Mouse (Mus musculus) forebrain, embryonic 10.5 days (tissue): Measurements from ENCODE around the gene Timmdc1. TPM values are rescaled to one million over a fixed set of nuclear protein-coding genes. Genes with fewer than 3 reads are reported as not detected.

ENCODE experiments used
- DNase-seq: peaks from one replicate; pipeline ENCODE4 v3.0.0-alpha.2; 2017; ENCODE audit warnings: low spot score; ENCODE audit errors: extremely low spot score
- H3K27ac ChIP-seq: fragments of 300-500 bp; sonication (generic); 2 replicates; pipeline ENCODE4 v1.5.1; 2016; ENCODE audit warnings: mild to moderate bottlenecking
- H3K27me3 ChIP-seq: fragments of 300-500 bp; sonication (generic); 2 replicates; pipeline ENCODE4 v1.6.1; 2016; ENCODE audit warnings: mild to moderate bottlenecking; ENCODE audit not compliant: poor library complexity, severe bottlenecking
- H3K36me3 ChIP-seq: fragments of 300-500 bp; sonication (generic); replicated peaks from 2 replicates; pipeline ENCODE4 v1.6.1; 2016; ENCODE audit warnings: mild to moderate bottlenecking, moderate library complexity
- H3K4me1 ChIP-seq: fragments of 300-500 bp; sonication (generic); 2 replicates; pipeline ENCODE4 v1.6.1; 2016
- H3K4me3 ChIP-seq: fragments of 300-500 bp; sonication (generic); 2 replicates; pipeline ENCODE4 v1.5.1; 2016; ENCODE audit warnings: mild to moderate bottlenecking, moderate library complexity
- H3K9me3 ChIP-seq: fragments of 300-500 bp; sonication (generic); 2 replicates; pipeline ENCODE4 v1.6.1; 2016; ENCODE audit warnings: mild to moderate bottlenecking, moderate library complexity
- WGBS: fragments of 180-500 bp; shearing (Covaris S2); methylation state at CpG from one replicate; pipeline ENCODE4 v1.1.7; 2016; 5-methylcytosine and 5-hydroxymethylcytosine counted together
- polyA plus RNA-seq: library from polyadenylated mRNA; unstranded; fragments of >200 nt; fragmentation: Nextera tagmentation; extraction: Ambion mirVana; gene quantifications from 2 replicates; pipeline ENCODE4 v1.2.1, GENCODE M21; 2016

The Timmdc1 gene
- polyA plus RNA-seq = 33.1 and 36.7 TPM in 2 replicates

GRCm38 (mm10) chr16:38522129-38523084 lies at the start of gene Timmdc1:
Gene Timmdc1, minus strand, starts transcription at chr16:38522663.
- Histone ChIP-seq H3K4me3 (peak within 1 kb of the TSS; percentile 97), H3K27ac (peak within 1 kb of the TSS; percentile 95), H3K4me1 (peaks cover 22% of the 10 kb centered on the region), H3K27me3 (no peaks in the 10 kb centered on the region), H3K9me3 (no peaks in the 10 kb centered on the region), H3K36me3 (peaks cover 51% of the 10 kb centered on the region)
- under 1% methylated on average over 73 of the region's 73 CpGs for WGBS
- DNase-seq = peak; percentile 96

GRCm38 (mm10) chr16:38571481-38571880 lies 49.0 kb upstream of the Timmdc1 start:
- 100% methylated on average over 3 of the region's 3 CpGs for WGBS
- H3K36me3 ChIP-seq = peaks cover 93% of the 10 kb centered on the region

GRCm38 (mm10) chr16:38568192-38568591 lies 45.7 kb upstream of the Timmdc1 start:
- Histone ChIP-seq H3K9me3 (no peaks in the 10 kb centered on the region), H3K4me1 (peaks cover 10% of the 10 kb centered on the region), H3K27ac (no peak overlapping the region), H3K27me3 (no peaks in the 10 kb centered on the region), H3K36me3 (peaks cover 92% of the 10 kb centered on the region), H3K4me3 (no peak overlapping the region)
- WGBS = 94% methylated on average over 5 of the region's 5 CpGs
- no peak for DNase-seq

More at GRCm38 (mm10) chr16:38571481-38571880, 49.0 kb upstream of the Timmdc1 start:
- H3K9me3 ChIP-seq = no peaks in the 10 kb centered on the region
- H3K27ac ChIP-seq = no peak overlapping the region
- no peaks in the 10 kb centered on the region for H3K4me1 ChIP-seq
- no peak for DNase-seq
- H3K27me3 ChIP-seq = no peaks in the 10 kb centered on the region
- H3K4me3 ChIP-seq = no peak overlapping the region

- peaks cover 7% of the 10 kb centered on the region for H3K27me3 ChIP-seq
- peaks cover 10% of the 10 kb centered on the region for H3K4me1 ChIP-seq
- no peak for DNase-seq
- peak overlapping the region; percentile 89 for H3K4me3 ChIP-seq
- H3K36me3 ChIP-seq = peaks cover 45% of the 10 kb centered on the region
- 43% methylated on average over 10 of the region's 10 CpGs for WGBS
- peak overlapping the region; percentile 92 for H3K27ac ChIP-seq
- no peaks in the 10 kb centered on the region for H3K9me3 ChIP-seq
Observed at GRCm38 (mm10) chr16:38563516-38563915, 41.1 kb upstream of the Timmdc1 start.

GRCm38 (mm10) chr16:38562968-38563327 lies 40.5 kb upstream of the Timmdc1 start:
- peak overlapping the region; percentile 92 for H3K27ac ChIP-seq
- H3K4me1 ChIP-seq = peaks cover 10% of the 10 kb centered on the region
- peak overlapping the region; percentile 89 for H3K4me3 ChIP-seq
- WGBS = under 1% methylated on average over 25 of the region's 25 CpGs
- peaks cover 9% of the 10 kb centered on the region for H3K27me3 ChIP-seq
- H3K36me3 ChIP-seq = peaks cover 40% of the 10 kb centered on the region
- no peak for DNase-seq
- no peaks in the 10 kb centered on the region for H3K9me3 ChIP-seq

- Histone ChIP-seq H3K27ac (peak overlapping the region; percentile 92), H3K4me1 (peaks cover 10% of the 10 kb centered on the region), H3K4me3 (peak overlapping the region; percentile 89), H3K27me3 (peaks cover 9% of the 10 kb centered on the region), H3K36me3 (peaks cover 34% of the 10 kb centered on the region), H3K9me3 (no peaks in the 10 kb centered on the region)
- DNase-seq = peak; percentile 90
- 8% methylated on average over 37 of the region's 37 CpGs for WGBS
Observed at GRCm38 (mm10) chr16:38562131-38562967, 39.9 kb upstream of the Timmdc1 start.

GRCm38 (mm10) chr16:38558221-38558748 lies 35.8 kb upstream of the Timmdc1 start, which contains the start of gene Tmem39a:
Gene Tmem39a, plus strand, starts transcription at chr16:38558698.
- no peak for DNase-seq
- Histone ChIP-seq H3K36me3 (no peaks in the 10 kb centered on the region), H3K4me3 (no peak within 1 kb of the TSS), H3K27me3 (peaks cover 28% of the 10 kb centered on the region), H3K27ac (no peak within 1 kb of the TSS), H3K4me1 (peaks cover under 1% of the 10 kb centered on the region; the same call in 1 of the 2 replicates), H3K9me3 (no peaks in the 10 kb centered on the region)
- WGBS = 80% methylated on average over 3 of the region's 3 CpGs

- Histone ChIP-seq H3K4me3 (no peak overlapping the region), H3K36me3 (no peaks in the 10 kb centered on the region), H3K27ac (no peak overlapping the region), H3K27me3 (peaks cover 51% of the 10 kb centered on the region), H3K9me3 (no peaks in the 10 kb centered on the region; the same call in 1 of the 2 replicates), H3K4me1 (no peaks in the 10 kb centered on the region)
- WGBS = 74% methylated on average over 3 of the region's 3 CpGs
- no peak for DNase-seq
Observed at GRCm38 (mm10) chr16:38555988-38556387, 33.5 kb upstream of the Timmdc1 start.

GRCm38 (mm10) chr16:38549479-38550396 lies 27.3 kb upstream of the Timmdc1 start, which contains the start of gene Poglut1:
Gene Poglut1, minus strand, starts transcription at chr16:38550258.
- H3K4me3 ChIP-seq = peak within 1 kb of the TSS; percentile 90
- H3K27me3 ChIP-seq = peaks cover 29% of the 10 kb centered on the region
- H3K9me3 ChIP-seq = no peaks in the 10 kb centered on the region; the same call in 1 of the 2 replicates
- 3% methylated on average over 54 of the region's 54 CpGs for WGBS
- peaks cover 38% of the 10 kb centered on the region for H3K36me3 ChIP-seq
- peak within 1 kb of the TSS; percentile 95 for H3K27ac ChIP-seq
- peak; percentile 81 for DNase-seq
- H3K4me1 ChIP-seq = peaks cover 24% of the 10 kb centered on the region

- Histone ChIP-seq H3K36me3 (peaks cover 56% of the 10 kb centered on the region), H3K4me3 (peak overlapping the region; percentile 6; the same call in 1 of the 2 replicates), H3K9me3 (no peaks in the 10 kb centered on the region; the same call in 1 of the 2 replicates), H3K27ac (no peak overlapping the region), H3K27me3 (peaks cover 21% of the 10 kb centered on the region), H3K4me1 (peaks cover 24% of the 10 kb centered on the region)
- DNase-seq = no peak
- 97% methylated on average over 1 of the region's 1 CpGs for WGBS
Observed at GRCm38 (mm10) chr16:38548000-38548399, 25.5 kb upstream of the Timmdc1 start.

- H3K27ac ChIP-seq = no peak overlapping the region
- peaks cover 100% of the 10 kb centered on the region for H3K36me3 ChIP-seq
- DNase-seq = no peak
- no peak overlapping the region for H3K4me3 ChIP-seq
- no peaks in the 10 kb centered on the region for H3K4me1 ChIP-seq
- WGBS = 91% methylated on average over 13 of the region's 13 CpGs
- no peaks in the 10 kb centered on the region for H3K9me3 ChIP-seq
- H3K27me3 ChIP-seq = no peaks in the 10 kb centered on the region
Observed at GRCm38 (mm10) chr16:38538716-38539380, 16.4 kb upstream of the Timmdc1 start.
